Mouse (Mus musculus): ENCODE measurements at regions not wholly inside any gene's neighbourhood (a gene's known extent, or its start where the extent isn't known, plus 50 kb on each side); places are given as distances from the start of the nearest gene placed in this dataset.

GRCm38 (mm10) chr11:55764846-55765245 lies 156.8 kb upstream of the Glra1 start:
- 91% methylated on average over 1 of the region's 1 CpGs for WGBS

More at GRCm38 (mm10) chr11:55764846-55765245, 156.8 kb upstream of the Glra1 start:
- Histone ChIP-seq H3K9me3 (no peaks in the 10 kb centered on the region), H3K36me3 (no peaks in the 10 kb centered on the region), H3K4me1 (replicated peaks) (peaks cover 11% of the 10 kb centered on the region), H3K27ac (no peak overlapping the region), H3K4me3 (no peak overlapping the region), H3K27me3 (ENCODE audit: insufficient read depth, poor library complexity, severe bottlenecking) (no peaks in the 10 kb centered on the region)
- no peak for DNase-seq (ENCODE audit: low spot score)
